In genomic region chr14:21744169-21744568, GRCm38 (mm10) we compare ENCODE assay signal across 32 mouse cellular contexts. TPM values are rescaled to one million over a fixed set of nuclear protein-coding genes. Genes with fewer than 3 reads are reported as not detected.
"Had no signal": no experiment of that assay in that cellular context is flagged by ENCODE, and none has a peak within 500 bp of the region (broad histone marks: within the 10 kb centered on the region; RNA-seq: fewer than 3 reads in every experiment).

No protein-coding gene starts in this region.

- DNase-seq: kidney, adult 11 months; kidney, adult 8-10 months; kidney, postnatal 10 days; kidney, postnatal 36 days; layer of hippocampus, postnatal 36 days; lung, adult 18-20 months; lung, postnatal 10 days; lung, postnatal 36 days; midbrain, embryonic 14.5 days; right cerebral cortex, adult 18-20 months; right cerebral cortex, postnatal 14 days; right cerebral cortex, postnatal 4 days; thymus, adult 2 months; thymus, postnatal 14 days; thymus, postnatal 4 days had no signal

- H3K36me3 ChIP-seq: intestine, embryonic 15.5 days; kidney, embryonic 15.5 days; limb, embryonic 12.5 days; limb, embryonic 15.5 days; lung, embryonic 15.5 days; neural tube, embryonic 12.5 days had no signal

- H3K27ac ChIP-seq: intestine, embryonic 15.5 days; kidney, embryonic 15.5 days; left cerebral cortex, adult 2 months; limb, embryonic 12.5 days; limb, embryonic 15.5 days; liver, embryonic 14.5 days; lung, embryonic 15.5 days; neural tube, embryonic 12.5 days had no signal

- H3K27me3 ChIP-seq: intestine, embryonic 15.5 days; limb, embryonic 12.5 days; neural tube, embryonic 12.5 days had no signal

- H3K4me2 ChIP-seq: intestine, embryonic 15.5 days; kidney, embryonic 15.5 days; limb, embryonic 12.5 days; limb, embryonic 15.5 days; liver, embryonic 11.5 days; lung, embryonic 15.5 days; midbrain, embryonic 11.5 days; neural tube, embryonic 12.5 days had no signal

- H3K9ac ChIP-seq: intestine, embryonic 15.5 days; kidney, embryonic 15.5 days; limb, embryonic 12.5 days; limb, embryonic 15.5 days; liver, embryonic 14.5 days; lung, embryonic 15.5 days; neural tube, embryonic 12.5 days had no signal

- H3K4me3 ChIP-seq: intestine, embryonic 15.5 days; kidney, embryonic 15.5 days; left cerebral cortex, adult 2 months; limb, embryonic 12.5 days; limb, embryonic 15.5 days; lung, embryonic 15.5 days; neural tube, embryonic 12.5 days had no signal

- ATAC-seq: intestine, embryonic 15.5 days had no signal

- H3K4me1 ChIP-seq: intestine, embryonic 15.5 days; kidney, embryonic 15.5 days; neural tube, embryonic 12.5 days had no signal

- H3K9me3 ChIP-seq: intestine, embryonic 15.5 days; kidney, embryonic 15.5 days; limb, embryonic 12.5 days; limb, embryonic 15.5 days; lung, embryonic 15.5 days; neural tube, embryonic 12.5 days had no signal

RNA-seq across cellular contexts. Expression of gene Dusp13, which starts 6.8 kb away (rescaled TPM):
- total RNA-seq: left cerebral cortex, adult 2 months; left cerebral cortex, postnatal 36 days; megakaryocyte progenitor cell, adult 5-6 weeks; megakaryocyte-erythroid progenitor cell, adult 5-6 weeks; midbrain, postnatal 0 days; neutrophil, adult 5-6 weeks had no signal
- polyA plus RNA-seq: intestine, embryonic 15.5 days; limb, embryonic 12.5 days; liver, embryonic 11.5 days; lung, embryonic 15.5 days; midbrain, embryonic 11.5 days; midbrain, embryonic 14.5 days; midbrain, postnatal 0 days; stomach, embryonic 14.5 days had no signal

RNA-seq across cellular contexts. Expression of gene Dupd1, which starts 29.8 kb away (rescaled TPM):
- total RNA-seq: left cerebral cortex, adult 2 months; left cerebral cortex, postnatal 10 days; megakaryocyte progenitor cell, adult 5-6 weeks; megakaryocyte-erythroid progenitor cell, adult 5-6 weeks; neutrophil, adult 5-6 weeks had no signal
- polyA plus RNA-seq: intestine, embryonic 15.5 days; kidney, embryonic 15.5 days; liver, embryonic 14.5 days; lung, embryonic 15.5 days; midbrain, embryonic 11.5 days; midbrain, embryonic 14.5 days; neural tube, embryonic 12.5 days; stomach, embryonic 14.5 days had no signal
